Mouse (Mus musculus) heart, postnatal 0 days (tissue): ENCODE measurements at regions not wholly inside any gene's neighbourhood (a gene's known extent, or its start where the extent isn't known, plus 50 kb on each side); places are given as distances from the start of the nearest gene placed in this dataset.

ENCODE experiments used
- ATAC-seq: fragments of 200-750 bp; cut with Nextera tagmentation; 2 replicates; pipeline ENCODE4 v1.8.0; 2017; ENCODE audit warnings: low read depth, moderate number of reproducible peaks, moderate library complexity; ENCODE audit not compliant: insufficient read depth
- DNase-seq: peaks from one replicate; pipeline ENCODE4 v3.0.0-alpha.2; 2016; ENCODE audit warnings: low spot score
- H3K27ac ChIP-seq: fragments of 300-500 bp; sonication (generic); 2 replicates; pipeline ENCODE4 v1.5.1; 2014; ENCODE audit warnings: low read depth, mild to moderate bottlenecking
- H3K27me3 ChIP-seq: fragments of 300-500 bp; sonication (generic); 2 replicates; pipeline ENCODE4 v1.6.1; 2014; ENCODE audit warnings: low read length, mixed read lengths; ENCODE audit not compliant: control insufficient read depth, insufficient read depth
- H3K36me3 ChIP-seq: fragments of 300-500 bp; sonication (generic); replicated peaks from 2 replicates; pipeline ENCODE4 v1.6.1; 2014; ENCODE audit warnings: low read length, mixed read lengths; ENCODE audit not compliant: control insufficient read depth, insufficient read depth
- H3K4me1 ChIP-seq: fragments of 300-500 bp; sonication (generic); 2 replicates; pipeline ENCODE4 v1.6.1; 2014; ENCODE audit warnings: antibody characterized with exemption; ENCODE audit not compliant: control insufficient read depth, insufficient read depth
- H3K4me2 ChIP-seq: fragments of 300-500 bp; sonication (generic); 2 replicates; pipeline ENCODE4 v1.6.1; 2014; ENCODE audit warnings: low read depth, mild to moderate bottlenecking, low read length, moderate library complexity
- H3K4me3 ChIP-seq: fragments of 300-500 bp; sonication (generic); 2 replicates; pipeline ENCODE4 v1.5.1; 2014; ENCODE audit warnings: low read depth, low read length
- H3K9ac ChIP-seq: fragments of 300-500 bp; sonication (generic); replicated peaks from 2 replicates; pipeline ENCODE4 v1.6.1; 2014; ENCODE audit warnings: low read depth, low read length, mixed read lengths
- H3K9me3 ChIP-seq: fragments of 300-500 bp; sonication (generic); replicated peaks from 2 replicates; pipeline ENCODE4 v1.6.1; 2016; ENCODE audit warnings: low read length; ENCODE audit not compliant: control insufficient read depth
- CTCF ChIP-seq: IDR thresholded peaks from 2 replicates; pipeline ENCODE4 v1.5.1; 2016; ENCODE audit warnings: antibody characterized with exemption, control low read depth, low read depth
- EP300 ChIP-seq: IDR thresholded peaks from 2 replicates; pipeline ENCODE4 v1.6.1; 2016; ENCODE audit warnings: antibody characterized with exemption, low read depth
- WGBS: fragments of 180-500 bp; shearing (Covaris S2); extraction: QIAGEN DNeasy Blood & Tissue Kit; methylation state at CpG from one replicate; pipeline ENCODE4 v1.1.7; 2014; 5-methylcytosine and 5-hydroxymethylcytosine counted together

DNA sequence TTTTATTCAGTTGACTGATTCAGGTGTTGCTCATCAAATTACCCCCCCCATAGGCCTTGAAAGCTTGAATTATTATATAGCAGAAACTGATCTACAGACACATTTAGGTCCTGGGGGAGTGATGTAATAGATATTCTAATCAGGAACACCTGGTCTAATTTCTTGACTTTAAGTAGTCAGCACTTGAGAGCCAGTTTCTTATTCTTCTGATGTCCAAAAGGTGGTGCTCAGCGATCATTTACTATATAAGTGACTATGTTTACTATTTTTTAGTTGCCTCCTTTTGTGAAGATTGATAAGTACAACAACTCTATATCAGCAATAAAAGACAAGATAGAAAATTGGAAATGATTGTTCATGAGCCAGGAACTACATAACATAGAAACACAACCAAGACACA, 166.0 kb downstream of the Calcrl start:
- H3K27me3 ChIP-seq, result no peaks in the 10 kb centered on the region
- 77% methylated on average over 1 of the region's 1 CpGs for WGBS
- no peak for DNase-seq
- no peak for ATAC-seq
- TF ChIP-seq CTCF (no peak), EP300 (no peak)
- H3K9me3 ChIP-seq, result no peaks in the 10 kb centered on the region
- no peak overlapping the region for H3K27ac ChIP-seq
- no peak overlapping the region for H3K4me3 ChIP-seq
- H3K36me3 ChIP-seq, result no peaks in the 10 kb centered on the region
- H3K9ac ChIP-seq, result no peak overlapping the region
- no peaks in the 10 kb centered on the region for H3K4me1 ChIP-seq
- no peak overlapping the region for H3K4me2 ChIP-seq

- Histone ChIP-seq H3K9me3 (no peaks in the 10 kb centered on the region), H3K4me3 (no peak overlapping the region), H3K4me2 (no peak overlapping the region), H3K36me3 (no peaks in the 10 kb centered on the region), H3K27me3 (no peaks in the 10 kb centered on the region), H3K9ac (no peak overlapping the region), H3K27ac (no peak overlapping the region), H3K4me1 (no peaks in the 10 kb centered on the region)
- TF ChIP-seq CTCF, result no peak
- DNase-seq (no peak), ATAC-seq (no peak)
- 88% methylated on average over 4 of the region's 4 CpGs for WGBS
Observed at GRCm38 (mm10) chr2:84260701-84261100, 164.5 kb downstream of the Calcrl start.

DNA sequence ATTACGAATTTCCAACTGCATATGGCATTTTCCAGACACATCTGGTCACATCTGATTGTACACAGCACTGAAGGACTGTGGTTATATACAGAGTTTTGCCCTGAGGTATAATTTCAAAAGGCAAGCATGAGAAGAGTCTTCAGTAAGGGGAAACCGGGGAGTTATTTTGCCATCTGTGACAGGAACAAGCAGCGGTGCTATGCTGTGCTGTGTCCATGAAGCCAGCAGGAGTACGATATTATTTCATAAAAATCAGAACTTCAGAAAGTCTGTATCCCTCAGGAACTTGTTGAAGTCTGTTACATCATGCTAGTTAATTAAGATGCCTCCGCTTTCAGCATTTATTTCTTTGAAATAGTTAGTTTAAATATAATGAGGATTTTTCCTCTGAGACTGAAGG, 163.7 kb downstream of the Calcrl start:
- H3K27me3 ChIP-seq, result no peaks in the 10 kb centered on the region
- no peaks in the 10 kb centered on the region for H3K36me3 ChIP-seq
- ATAC-seq, result no peak
- H3K4me1 ChIP-seq, result no peaks in the 10 kb centered on the region
- TF ChIP-seq CTCF, result no peak
- no peak for TF ChIP-seq EP300
- DNase-seq, result no peak
- WGBS, result 90% methylated on average over 5 of the region's 5 CpGs
- H3K9me3 ChIP-seq, result no peaks in the 10 kb centered on the region
- no peak overlapping the region for H3K9ac ChIP-seq
- no peak overlapping the region for H3K4me2 ChIP-seq
- no peak overlapping the region for H3K27ac ChIP-seq
- no peak overlapping the region for H3K4me3 ChIP-seq

DNA sequence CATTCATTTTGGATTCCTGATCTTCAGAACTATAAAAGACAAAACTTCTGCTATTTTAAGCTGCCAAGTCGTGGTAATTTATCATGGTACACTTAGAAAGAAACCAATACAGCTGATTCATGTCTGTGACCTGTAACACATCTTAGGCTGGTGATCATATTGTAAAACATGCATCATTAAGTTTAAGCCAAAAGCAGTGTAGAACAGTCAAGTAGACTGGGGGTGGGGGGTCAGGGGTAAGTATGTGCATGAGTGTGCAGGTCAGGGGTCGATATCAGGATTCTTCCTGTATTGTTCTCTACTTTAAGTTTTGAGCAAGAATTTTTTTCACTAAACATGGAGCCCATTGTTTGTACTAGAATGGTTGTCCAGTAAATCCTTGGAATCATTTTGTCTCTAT, 160.7 kb downstream of the Calcrl start:
- TF ChIP-seq EP300 (no peak), CTCF (no peak)
- H3K27me3 ChIP-seq, result no peaks in the 10 kb centered on the region
- 47% methylated on average over 2 of the region's 2 CpGs for WGBS
- no peak overlapping the region for H3K9ac ChIP-seq
- ATAC-seq (no peak), DNase-seq (no peak)
- H3K4me1 ChIP-seq, result no peaks in the 10 kb centered on the region
- H3K4me2 ChIP-seq, result no peak overlapping the region
- H3K4me3 ChIP-seq, result no peak overlapping the region
- H3K9me3 ChIP-seq, result no peaks in the 10 kb centered on the region
- no peaks in the 10 kb centered on the region for H3K36me3 ChIP-seq
- no peak overlapping the region for H3K27ac ChIP-seq

DNA sequence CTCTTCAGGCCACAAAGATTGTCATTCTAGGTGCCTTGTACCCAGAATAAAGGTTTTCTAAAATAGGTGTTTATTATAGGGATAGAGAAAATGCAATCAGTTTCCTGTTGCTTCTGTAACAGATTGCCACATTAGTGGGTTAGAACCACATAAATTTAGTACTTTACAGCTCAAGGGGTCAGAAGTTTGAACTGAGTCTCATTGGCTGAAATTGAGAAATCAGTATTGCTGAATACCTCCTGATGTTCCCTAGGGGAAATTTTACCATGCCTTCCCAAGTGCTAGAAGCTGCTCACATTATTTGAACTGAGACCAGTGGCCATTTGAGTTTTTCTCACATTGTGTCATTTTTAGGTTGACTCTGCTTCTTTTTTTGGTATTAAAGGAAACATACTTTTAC, 160.2 kb downstream of the Calcrl start:
- no peak for TF ChIP-seq EP300
- no peak for TF ChIP-seq CTCF
- Histone ChIP-seq H3K9me3 (no peaks in the 10 kb centered on the region), H3K4me1 (no peaks in the 10 kb centered on the region), H3K27me3 (no peaks in the 10 kb centered on the region), H3K36me3 (no peaks in the 10 kb centered on the region), H3K27ac (no peak overlapping the region), H3K4me2 (no peak overlapping the region), H3K4me3 (no peak overlapping the region), H3K9ac (no peak overlapping the region)
- DNase-seq (no peak), ATAC-seq (no peak)

GRCm38 (mm10) chr2:84266158-84266557, 159.1 kb downstream of the Calcrl start:
- H3K4me1 ChIP-seq, result no peaks in the 10 kb centered on the region
- no peak overlapping the region for H3K9ac ChIP-seq
- no peak for DNase-seq
- no peak overlapping the region for H3K4me3 ChIP-seq
- no peaks in the 10 kb centered on the region for H3K9me3 ChIP-seq
- no peak for TF ChIP-seq CTCF
- TF ChIP-seq EP300, result no peak
- H3K27ac ChIP-seq, result no peak overlapping the region
- whole genome bisulfite sequencing, result 51% methylated on average over 4 of the region's 4 CpGs
- no peak overlapping the region for H3K4me2 ChIP-seq
- H3K27me3 ChIP-seq, result no peaks in the 10 kb centered on the region
- no peaks in the 10 kb centered on the region for H3K36me3 ChIP-seq
- ATAC-seq, result no peak
